Mouse (Mus musculus) ES-E14 (cell line): ENCODE data around the gene Vmn2r92.
"Not testable (repeated sequence)": the region's sequence is repeated elsewhere in the genome, so short reads cannot be mapped to it uniquely, and the experiment has no call there.

ENCODE experiments used
- CHD2 ChIP-seq: IDR thresholded peaks from 2 replicates; pipeline ENCODE4 v1.6.1; 2014; ENCODE audit warnings: mild to moderate bottlenecking, low read depth, low read length, inconsistent platforms
- HCFC1 ChIP-seq: IDR thresholded peaks from 2 replicates; pipeline ENCODE4 v1.6.1; 2012; ENCODE audit warnings: low read length, inconsistent platforms, borderline replicate concordance; ENCODE audit not compliant: insufficient read depth
- ZC3H11A ChIP-seq: IDR thresholded peaks from 2 replicates; pipeline ENCODE4 v1.6.1; 2012; ENCODE audit warnings: low read depth, mild to moderate bottlenecking, inconsistent platforms, low read length, borderline replicate concordance
- ZNF384 ChIP-seq: IDR thresholded peaks from 2 replicates; pipeline ENCODE4 v1.6.1; 2012; ENCODE audit warnings: low read depth, low read length, inconsistent platforms

DNA sequence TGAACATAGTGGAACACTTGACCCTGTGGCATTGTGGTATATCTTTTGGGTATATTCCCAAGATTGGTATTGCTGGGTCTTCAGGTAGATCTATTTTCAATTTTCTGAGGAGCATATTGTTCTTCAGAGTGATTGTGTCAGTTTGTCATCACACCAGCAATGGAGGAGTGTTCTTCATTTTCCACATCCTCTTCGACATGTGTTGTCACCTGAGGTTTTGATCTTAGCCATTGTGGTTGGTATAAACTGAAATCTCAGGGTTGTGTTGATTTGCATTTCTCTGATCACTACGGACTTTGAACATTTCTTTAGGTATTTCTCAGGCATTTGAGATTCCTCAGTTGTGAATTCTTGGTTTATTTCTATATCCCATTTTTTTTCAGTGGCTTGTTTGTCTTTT lies 9.5 kb downstream of the Vmn2r92 start:
- not testable (repeated sequence) for TF ChIP-seq HCFC1, ZC3H11A, CHD2, ZNF384
